Mouse (Mus musculus): ENCODE measurements around the gene Flt4.

DNA sequence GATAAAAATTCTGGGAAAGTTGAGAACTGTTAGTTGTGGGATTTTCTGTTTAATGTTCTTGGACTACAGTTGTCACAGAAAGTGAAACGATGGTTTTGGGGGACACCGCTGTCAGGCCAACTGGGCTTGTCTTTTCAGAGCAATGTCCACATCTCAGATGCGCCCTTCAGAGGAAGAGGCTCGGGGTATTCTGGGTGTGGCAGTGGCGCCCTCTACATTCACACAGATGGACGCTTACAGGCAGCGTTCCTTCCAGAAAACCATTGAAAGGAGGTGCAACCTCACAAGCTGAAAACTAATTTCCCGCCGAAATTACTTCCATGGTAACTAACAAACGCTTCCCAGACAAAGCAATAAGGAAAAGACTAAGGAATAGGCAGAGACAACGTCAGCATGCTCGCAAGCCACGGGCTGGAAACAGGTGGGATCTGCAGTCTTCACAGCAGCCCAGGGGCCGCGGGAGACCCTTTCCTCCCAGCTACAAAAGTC, 53.3 kb downstream of the Flt4 start:
- TF ChIP-seq MYOG (IDR thresholded peaks at IDR 0.05; ENCODE audit: control insufficient read depth, extremely low read depth, insufficient read length) (no peak), USF1 (IDR thresholded peaks at IDR 0.05; ENCODE audit: low read depth) (no peak), FOSL1 (IDR thresholded peaks at IDR 0.05; ENCODE audit: insufficient read depth, low read length, poor library complexity, severe bottlenecking) (no peak)

Measured in C2C12 (cell line).